Mouse (Mus musculus): Measurements from ENCODE around the gene R3hcc1l. TPM values are rescaled to one million over a fixed set of nuclear protein-coding genes. Genes with fewer than 3 reads are reported as not detected.
A peak's percentile ranks its signal among the peaks of the same experiment; 100 is the strongest.

The R3hcc1l gene
- polyA plus RNA-seq, 1 experiment from 2014 or later: 13.7 TPM

GRCm38 (mm10) chr19:42567020-42567419 is 48.5 kb downstream of the R3hcc1l start:
- no peak overlapping the region for H3K27ac ChIP-seq (ENCODE audit: low read length)
- ATAC-seq: no peak

DNA sequence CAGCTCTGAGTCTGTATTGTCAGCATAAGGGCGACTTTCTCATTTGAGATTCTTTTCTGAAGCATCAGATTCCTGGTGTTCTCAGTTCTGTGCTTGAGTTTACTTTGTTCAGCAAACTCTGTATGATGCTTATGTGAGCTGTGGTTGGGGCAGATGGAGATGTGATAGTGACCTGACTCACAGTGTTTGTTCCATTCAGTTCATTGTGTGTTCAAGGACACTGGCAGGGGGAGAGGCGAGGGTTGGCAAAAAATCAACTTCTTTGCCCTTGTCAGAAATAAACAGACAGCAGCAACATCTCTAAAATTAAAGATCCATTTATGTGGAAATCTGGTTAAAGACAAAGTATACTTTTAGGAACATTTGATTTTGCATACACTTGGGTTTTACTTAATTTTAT is 50.5 kb downstream of the R3hcc1l start:
- H3K9me3 ChIP-seq (replicated peaks; ENCODE audit: control insufficient read depth, low read length, poor library complexity, severe bottlenecking): no peaks in the 10 kb centered on the region
- WGBS: 61% methylated on average over 2 of the region's 2 CpGs
- H3K27ac ChIP-seq (ENCODE audit: low read length): no peak overlapping the region
- H3K4me1 ChIP-seq (ENCODE audit: control insufficient read depth, insufficient read depth, low read length): peaks cover 9% of the 10 kb centered on the region; the same call in 1 of the 2 replicates
- ATAC-seq: no peak
- no peaks in the 10 kb centered on the region for H3K27me3 ChIP-seq (ENCODE audit: control insufficient read depth, insufficient read depth, low read depth, low read length)
- no peaks in the 10 kb centered on the region for H3K36me3 ChIP-seq (ENCODE audit: control insufficient read depth, insufficient read depth, low read length)
- H3K4me3 ChIP-seq (ENCODE audit: low read depth, low read length): no peak overlapping the region
- no peak overlapping the region for H3K9ac ChIP-seq (ENCODE audit: low read depth, low read length)
- H3K4me2 ChIP-seq (ENCODE audit: low read length): no peak overlapping the region

More at GRCm38 (mm10) chr19:42567020-42567419, 48.5 kb downstream of the R3hcc1l start:
- H3K4me2 ChIP-seq (ENCODE audit: low read length): no peak overlapping the region
- no peak overlapping the region for H3K9ac ChIP-seq (ENCODE audit: low read depth, low read length)
- H3K27me3 ChIP-seq (ENCODE audit: control insufficient read depth, insufficient read depth, low read depth, low read length): no peaks in the 10 kb centered on the region
- peaks cover 9% of the 10 kb centered on the region; the same call in 1 of the 2 replicates for H3K4me1 ChIP-seq (ENCODE audit: control insufficient read depth, insufficient read depth, low read length)
- no peaks in the 10 kb centered on the region for H3K36me3 ChIP-seq (ENCODE audit: control insufficient read depth, insufficient read depth, low read length)
- H3K9me3 ChIP-seq (replicated peaks; ENCODE audit: control insufficient read depth, low read length, poor library complexity, severe bottlenecking): no peaks in the 10 kb centered on the region
- no peak overlapping the region for H3K4me3 ChIP-seq (ENCODE audit: low read depth, low read length)

DNA sequence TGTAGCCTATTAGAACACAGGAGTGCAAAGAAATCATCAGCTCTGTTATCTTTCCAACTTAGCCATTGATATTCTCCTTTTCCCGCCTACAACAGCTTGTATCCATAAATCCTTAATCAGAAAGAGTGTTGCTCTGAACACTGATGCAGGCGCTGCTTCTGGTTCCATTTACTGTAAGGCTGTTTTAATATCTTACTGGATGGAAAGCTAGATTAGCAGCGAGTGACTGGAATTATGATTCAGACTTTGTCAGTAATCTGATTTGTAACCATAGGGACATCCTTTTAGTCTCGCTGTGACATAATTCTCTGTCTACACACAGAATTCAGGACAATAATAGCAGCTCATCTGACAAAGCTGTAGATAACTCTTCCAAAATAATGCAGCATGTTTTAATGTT is 52.7 kb downstream of the R3hcc1l start:
- 33% methylated on average over 4 of the region's 4 CpGs for WGBS
- H3K27ac ChIP-seq (ENCODE audit: low read length): no peak overlapping the region
- no peaks in the 10 kb centered on the region for H3K9me3 ChIP-seq (replicated peaks; ENCODE audit: control insufficient read depth, low read length, poor library complexity, severe bottlenecking)
- peaks cover 9% of the 10 kb centered on the region; the same call in 1 of the 2 replicates for H3K4me1 ChIP-seq (ENCODE audit: control insufficient read depth, insufficient read depth, low read length)
- no peak overlapping the region for H3K4me3 ChIP-seq (ENCODE audit: low read depth, low read length)
- H3K27me3 ChIP-seq (ENCODE audit: control insufficient read depth, insufficient read depth, low read depth, low read length): no peaks in the 10 kb centered on the region
- no peaks in the 10 kb centered on the region for H3K36me3 ChIP-seq (ENCODE audit: control insufficient read depth, insufficient read depth, low read length)
- peak; percentile 28; the same call in 1 of the 2 replicates for ATAC-seq
- no peak overlapping the region for H3K9ac ChIP-seq (ENCODE audit: low read depth, low read length)
- no peak overlapping the region for H3K4me2 ChIP-seq (ENCODE audit: low read length)

GRCm38 (mm10) chr19:42575317-42575716 is 56.8 kb downstream of the R3hcc1l start:
- Histone ChIP-seq H3K4me1 (ENCODE audit: control insufficient read depth, insufficient read depth, low read length) (peaks cover 9% of the 10 kb centered on the region; the same call in 1 of the 2 replicates), H3K36me3 (ENCODE audit: control insufficient read depth, insufficient read depth, low read length) (no peaks in the 10 kb centered on the region), H3K4me2 (ENCODE audit: low read length) (no peak overlapping the region), H3K27me3 (ENCODE audit: control insufficient read depth, insufficient read depth, low read depth, low read length) (no peaks in the 10 kb centered on the region), H3K4me3 (ENCODE audit: low read depth, low read length) (no peak overlapping the region), H3K9me3 (replicated peaks; ENCODE audit: control insufficient read depth, low read length, poor library complexity, severe bottlenecking) (no peaks in the 10 kb centered on the region), H3K9ac (ENCODE audit: low read depth, low read length) (no peak overlapping the region), H3K27ac (ENCODE audit: low read length) (no peak overlapping the region)
- 94% methylated on average over 2 of the region's 2 CpGs for WGBS
- ATAC-seq: no peak

- no peak for ATAC-seq
- Histone ChIP-seq H3K4me3 (ENCODE audit: low read depth, low read length) (no peak overlapping the region), H3K9me3 (replicated peaks; ENCODE audit: control insufficient read depth, low read length, poor library complexity, severe bottlenecking) (no peaks in the 10 kb centered on the region), H3K27me3 (ENCODE audit: control insufficient read depth, insufficient read depth, low read depth, low read length) (no peaks in the 10 kb centered on the region), H3K4me2 (ENCODE audit: low read length) (no peak overlapping the region), H3K36me3 (ENCODE audit: control insufficient read depth, insufficient read depth, low read length) (no peaks in the 10 kb centered on the region), H3K27ac (ENCODE audit: low read length) (no peak overlapping the region), H3K4me1 (ENCODE audit: control insufficient read depth, insufficient read depth, low read length) (no peaks in the 10 kb centered on the region), H3K9ac (ENCODE audit: low read depth, low read length) (no peak overlapping the region)
- WGBS: 83% methylated on average over 1 of the region's 1 CpGs
Measured at GRCm38 (mm10) chr19:42576856-42577255, 58.3 kb downstream of the R3hcc1l start.

DNA sequence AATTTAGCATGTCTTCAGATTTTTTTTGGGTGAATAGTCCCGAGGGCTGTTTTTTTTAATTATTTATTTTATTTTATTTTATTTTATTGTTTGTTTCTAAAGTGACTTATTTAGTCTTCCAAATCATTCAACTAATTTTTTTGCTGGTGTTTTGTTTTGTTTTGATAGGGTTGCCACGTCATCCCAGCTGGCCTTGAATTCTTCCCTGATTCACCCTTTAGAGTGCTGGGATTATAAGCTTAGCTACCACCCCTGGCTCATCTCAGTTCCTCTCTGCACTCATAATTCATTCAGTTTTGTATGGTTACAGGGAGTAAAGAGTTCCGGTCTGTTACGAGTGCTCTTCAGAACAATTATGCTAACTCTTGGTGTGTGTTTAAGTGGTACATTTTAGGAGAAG is 60.1 kb downstream of the R3hcc1l start:
- no peaks in the 10 kb centered on the region for H3K36me3 ChIP-seq (ENCODE audit: control insufficient read depth, insufficient read depth, low read length)
- no peak overlapping the region for H3K4me3 ChIP-seq (ENCODE audit: low read depth, low read length)
- WGBS: 74% methylated on average over 4 of the region's 4 CpGs
- ATAC-seq: no peak
- H3K9me3 ChIP-seq (replicated peaks; ENCODE audit: control insufficient read depth, low read length, poor library complexity, severe bottlenecking): no peaks in the 10 kb centered on the region
- H3K27ac ChIP-seq (ENCODE audit: low read length): no peak overlapping the region
- no peaks in the 10 kb centered on the region for H3K4me1 ChIP-seq (ENCODE audit: control insufficient read depth, insufficient read depth, low read length)
- no peak overlapping the region for H3K9ac ChIP-seq (ENCODE audit: low read depth, low read length)
- no peaks in the 10 kb centered on the region for H3K27me3 ChIP-seq (ENCODE audit: control insufficient read depth, insufficient read depth, low read depth, low read length)
- no peak overlapping the region for H3K4me2 ChIP-seq (ENCODE audit: low read length)

- ATAC-seq: no peak
- Histone ChIP-seq H3K36me3 (ENCODE audit: control insufficient read depth, insufficient read depth, low read length) (no peaks in the 10 kb centered on the region), H3K4me1 (ENCODE audit: control insufficient read depth, insufficient read depth, low read length) (no peaks in the 10 kb centered on the region), H3K27me3 (ENCODE audit: control insufficient read depth, insufficient read depth, low read depth, low read length) (no peaks in the 10 kb centered on the region), H3K9ac (ENCODE audit: low read depth, low read length) (no peak overlapping the region), H3K4me2 (ENCODE audit: low read length) (no peak overlapping the region), H3K27ac (ENCODE audit: low read length) (no peak overlapping the region), H3K4me3 (ENCODE audit: low read depth, low read length) (no peak overlapping the region), H3K9me3 (replicated peaks; ENCODE audit: control insufficient read depth, low read length, poor library complexity, severe bottlenecking) (no peaks in the 10 kb centered on the region)
- 46% methylated on average over 4 of the region's 4 CpGs for WGBS
Measured at GRCm38 (mm10) chr19:42580701-42581100, 62.1 kb downstream of the R3hcc1l start.

DNA sequence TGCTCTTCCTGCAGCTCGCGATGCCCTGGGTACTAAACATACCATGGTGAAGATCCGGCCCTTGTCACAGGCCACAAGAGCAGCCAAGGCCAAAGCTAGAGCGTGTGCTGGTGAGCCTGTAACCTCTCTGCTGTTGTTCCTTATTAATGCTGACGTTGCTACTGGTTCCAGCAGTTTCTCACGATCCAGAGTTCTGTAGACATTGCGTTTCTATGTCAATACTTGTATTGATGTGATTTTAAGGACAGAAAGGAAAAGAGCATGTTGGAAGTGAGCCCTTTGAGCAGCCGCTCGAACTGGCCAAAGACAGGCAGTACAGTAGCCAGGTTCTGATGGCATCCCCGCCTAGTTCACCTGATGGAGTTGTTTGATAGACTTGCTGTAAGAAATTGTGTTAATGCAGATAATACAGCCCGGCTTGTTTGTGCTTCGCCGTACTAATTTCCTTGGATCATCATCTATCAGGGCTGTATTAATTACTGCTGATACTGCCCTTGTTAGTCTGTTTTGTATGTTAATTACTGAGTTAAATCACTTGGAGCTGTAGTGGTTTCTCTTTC is 64.3 kb downstream of the R3hcc1l start:
- H3K4me3 ChIP-seq (ENCODE audit: low read depth, low read length): no peak overlapping the region
- no peaks in the 10 kb centered on the region for H3K4me1 ChIP-seq (ENCODE audit: control insufficient read depth, insufficient read depth, low read length)
- H3K27ac ChIP-seq (ENCODE audit: low read length): no peak overlapping the region
- no peak overlapping the region for H3K9ac ChIP-seq (ENCODE audit: low read depth, low read length)
- no peaks in the 10 kb centered on the region for H3K36me3 ChIP-seq (ENCODE audit: control insufficient read depth, insufficient read depth, low read length)
- WGBS: 89% methylated on average over 13 of the region's 13 CpGs
- no peak for ATAC-seq
- H3K27me3 ChIP-seq (ENCODE audit: control insufficient read depth, insufficient read depth, low read depth, low read length): no peaks in the 10 kb centered on the region
- no peaks in the 10 kb centered on the region for H3K9me3 ChIP-seq (replicated peaks; ENCODE audit: control insufficient read depth, low read length, poor library complexity, severe bottlenecking)
- no peak overlapping the region for H3K4me2 ChIP-seq (ENCODE audit: low read length)

DNA sequence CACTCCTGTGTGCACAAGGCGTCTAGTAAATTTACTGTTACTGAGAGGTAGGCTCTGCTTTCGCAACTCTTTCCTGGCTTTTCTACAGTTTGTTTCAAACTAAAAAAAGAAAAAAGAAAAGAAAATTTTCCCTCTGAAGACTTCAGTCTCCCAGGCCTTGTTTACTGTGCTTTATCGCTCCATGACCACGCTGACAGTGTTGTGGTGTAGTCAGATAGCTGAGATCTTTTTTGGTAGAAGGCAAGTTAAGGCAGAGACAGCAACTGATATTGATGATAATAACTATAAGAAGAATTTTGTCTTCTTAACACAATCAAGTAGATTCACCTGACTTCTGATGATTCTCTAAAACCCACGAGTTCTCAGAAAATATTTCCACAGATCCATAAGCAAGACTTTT is 65.1 kb downstream of the R3hcc1l start:
- 96% methylated on average over 5 of the region's 5 CpGs for WGBS
- Histone ChIP-seq H3K36me3 (ENCODE audit: control insufficient read depth, insufficient read depth, low read length) (no peaks in the 10 kb centered on the region), H3K4me3 (ENCODE audit: low read depth, low read length) (no peak overlapping the region), H3K4me1 (ENCODE audit: control insufficient read depth, insufficient read depth, low read length) (no peaks in the 10 kb centered on the region), H3K27ac (ENCODE audit: low read length) (no peak overlapping the region), H3K9me3 (replicated peaks; ENCODE audit: control insufficient read depth, low read length, poor library complexity, severe bottlenecking) (no peaks in the 10 kb centered on the region), H3K4me2 (ENCODE audit: low read length) (no peak overlapping the region), H3K9ac (ENCODE audit: low read depth, low read length) (no peak overlapping the region), H3K27me3 (ENCODE audit: control insufficient read depth, insufficient read depth, low read depth, low read length) (no peaks in the 10 kb centered on the region)
- no peak for ATAC-seq
